8 mouse cellular contexts compared by ENCODE assay signal in the genomic region with DNA sequence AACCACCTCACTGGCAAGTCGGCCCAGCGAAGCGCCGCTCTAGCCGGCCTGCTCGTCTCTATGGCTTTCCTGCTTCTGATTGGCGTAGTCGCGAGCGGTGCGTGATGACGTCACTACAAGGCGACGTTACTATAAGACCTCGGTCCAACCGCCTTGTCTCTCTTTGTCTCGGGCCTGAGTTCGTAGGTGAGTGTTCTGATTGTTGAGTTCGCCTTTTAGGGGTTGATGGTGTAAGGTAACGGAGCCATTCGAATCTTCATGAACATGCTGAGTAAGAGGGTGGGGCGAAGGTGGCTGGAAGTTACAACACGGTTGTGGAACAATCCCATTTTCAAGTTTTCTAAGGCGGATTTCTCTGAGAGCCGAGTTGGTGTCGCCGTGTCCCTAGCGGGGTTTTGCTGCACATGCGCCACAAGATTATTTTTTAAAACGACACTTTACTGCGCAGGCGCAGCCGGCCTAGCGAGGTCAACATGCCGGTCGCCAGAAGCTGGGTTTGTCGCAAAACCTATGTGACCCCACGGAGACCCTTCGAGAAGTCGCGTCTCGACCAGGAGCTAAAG. TPM values are rescaled to one million over a fixed set of nuclear protein-coding genes. Genes with fewer than 3 reads are reported as not detected.
DNase-seq lines count a peak whose midpoint lies in the region; ATAC-seq and TF ChIP-seq lines count a peak whose summit lies in the region.

A gene (plus strand): TSS at position 115 of the 563 bp plus-strand sequence.

- peak within 1 kb of the TSS; percentile 84 for H3K4me3 ChIP-seq in ES-Bruce4 (ENCODE audit: low read depth, low read length)
- H3K4me3 ChIP-seq in forebrain, embryonic 13.5 days, result peak within 1 kb of the TSS; percentile 87
- peak within 1 kb of the TSS; percentile 74 for H3K4me3 ChIP-seq in liver, postnatal 0 days (ENCODE audit: low read depth, low read length)
- H3K4me3 ChIP-seq in neural tube, embryonic 14.5 days (ENCODE audit: low read depth, low read length), result peak within 1 kb of the TSS; percentile 69

- TF ChIP-seq EP300 in ES-Bruce4 (IDR thresholded peaks at IDR 0.05; ENCODE audit: insufficient read depth, low read depth, low read length), result no peak
- TF ChIP-seq EP300 in liver, postnatal 0 days (IDR thresholded peaks at IDR 0.05; ENCODE audit: low read depth), result peak; percentile 72

- H3K9me3 ChIP-seq in ES-Bruce4 (replicated peaks; ENCODE audit: control insufficient read depth, insufficient read depth, low read length, poor library complexity, severe bottlenecking), result no peaks in the 10 kb centered on the region
- no peaks in the 10 kb centered on the region for H3K9me3 ChIP-seq in forebrain, embryonic 13.5 days (replicated peaks)
- H3K9me3 ChIP-seq in liver, postnatal 0 days (ENCODE audit: low read length), result no peaks in the 10 kb centered on the region
- no peaks in the 10 kb centered on the region for H3K9me3 ChIP-seq in neural tube, embryonic 14.5 days (ENCODE audit: control insufficient read depth, low read length)

- H3K4me2 ChIP-seq in forebrain, embryonic 13.5 days, result peak within 1 kb of the TSS; percentile 96
- H3K4me2 ChIP-seq in liver, postnatal 0 days (ENCODE audit: low read depth, low read length), result peak within 1 kb of the TSS; percentile 82
- H3K4me2 ChIP-seq in neural tube, embryonic 14.5 days (ENCODE audit: low read depth, low read length), result peak within 1 kb of the TSS; percentile 96

- DNase-seq in heart, postnatal 10 days, result peak; percentile 98
- peak; percentile 80 for DNase-seq in large intestine, adult 2 months (ENCODE audit: low read depth, low spot score)
- DNase-seq in liver, postnatal 0 days, result peak; percentile 96
- peak; percentile 96 for DNase-seq in testis, postnatal 10 days (ENCODE audit: low spot score)

- WGBS in forebrain, embryonic 13.5 days, result 1% methylated on average over 42 of the region's 42 CpGs
- WGBS in large intestine, adult 2 months, result under 1% methylated on average over 42 of the region's 42 CpGs
- 2% methylated on average over 42 of the region's 42 CpGs for WGBS in liver, postnatal 0 days (ENCODE audit: insufficient replicate concordance)
- WGBS in neural tube, embryonic 14.5 days, result 1% methylated on average over 42 of the region's 42 CpGs

- H3K27ac ChIP-seq in ES-Bruce4 (ENCODE audit: insufficient read depth, low read length), result peak within 1 kb of the TSS; percentile 80
- peak within 1 kb of the TSS; percentile 90 for H3K27ac ChIP-seq in forebrain, embryonic 13.5 days
- peak within 1 kb of the TSS; percentile 93 for H3K27ac ChIP-seq in liver, postnatal 0 days (ENCODE audit: low read depth)
- H3K27ac ChIP-seq in neural tube, embryonic 14.5 days (ENCODE audit: low read depth, low read length), result peak within 1 kb of the TSS; percentile 93

- H3K4me1 ChIP-seq in ES-Bruce4 (ENCODE audit: control insufficient read depth, insufficient read depth, low read length), result no peaks in the 10 kb centered on the region
- peaks cover 22% of the 10 kb centered on the region for H3K4me1 ChIP-seq in forebrain, embryonic 13.5 days
- peaks cover 11% of the 10 kb centered on the region for H3K4me1 ChIP-seq in liver, postnatal 0 days (ENCODE audit: insufficient read depth)
- H3K4me1 ChIP-seq in neural tube, embryonic 14.5 days (ENCODE audit: control insufficient read depth, insufficient read depth, low read length), result peaks cover 20% of the 10 kb centered on the region

- intact Hi-C loops in heart, postnatal 10 days (cut with DNase I), result loop anchor here (5.0 kb wide), 1 partner anchor 37 kb away; a partner anchor contains a TSS

- TF ChIP-seq CTCF in ES-Bruce4 (IDR thresholded peaks at IDR 0.05; ENCODE audit: low read depth, low read length), result no peak
- peak; percentile 30 for TF ChIP-seq CTCF in liver, postnatal 0 days (IDR thresholded peaks at IDR 0.05; ENCODE audit: low read depth)

- peak; percentile 100 for TF ChIP-seq POLR2A in ES-Bruce4 (IDR thresholded peaks at IDR 0.05; ENCODE audit: insufficient read depth, low read length)

- ATAC-seq in cerebellum, adult (ENCODE audit: insufficient number of reproducible peaks, low FRiP score, low TSS enrichment), result peak; percentile 93
- peak; percentile 96 for ATAC-seq in forebrain, embryonic 13.5 days
- ATAC-seq in liver, postnatal 0 days, result peak; percentile 93
- peak; percentile 96 for ATAC-seq in neural tube, embryonic 14.5 days (ENCODE audit: low read depth)

- H3K27me3 ChIP-seq in ES-Bruce4 (ENCODE audit: control insufficient read depth, insufficient read depth, low read length, poor library complexity, severe bottlenecking), result no peaks in the 10 kb centered on the region
- H3K27me3 ChIP-seq in forebrain, embryonic 13.5 days, result no peaks in the 10 kb centered on the region
- no peaks in the 10 kb centered on the region for H3K27me3 ChIP-seq in liver, postnatal 0 days (ENCODE audit: insufficient read depth, low read length)
- no peaks in the 10 kb centered on the region for H3K27me3 ChIP-seq in neural tube, embryonic 14.5 days (ENCODE audit: control insufficient read depth, insufficient read depth, low read length)

- peak within 1 kb of the TSS; percentile 92 for H3K9ac ChIP-seq in ES-Bruce4 (ENCODE audit: low read depth, poor library complexity, severe bottlenecking)
- peak within 1 kb of the TSS; percentile 91 for H3K9ac ChIP-seq in forebrain, embryonic 13.5 days
- peak within 1 kb of the TSS; percentile 72 for H3K9ac ChIP-seq in liver, postnatal 0 days (replicated peaks)
- H3K9ac ChIP-seq in neural tube, embryonic 14.5 days (replicated peaks; ENCODE audit: low read depth, low read length), result peak within 1 kb of the TSS; percentile 75

- peaks cover 52% of the 10 kb centered on the region for H3K36me3 ChIP-seq in ES-Bruce4 (ENCODE audit: control insufficient read depth, insufficient read depth, low read length, poor library complexity, severe bottlenecking)
- peaks cover 55% of the 10 kb centered on the region for H3K36me3 ChIP-seq in forebrain, embryonic 13.5 days (ENCODE audit: poor library complexity, severe bottlenecking)
- H3K36me3 ChIP-seq in liver, postnatal 0 days (replicated peaks; ENCODE audit: insufficient read depth, low read length), result peaks cover 35% of the 10 kb centered on the region
- H3K36me3 ChIP-seq in neural tube, embryonic 14.5 days (ENCODE audit: control insufficient read depth, insufficient read depth, low read length), result peaks cover 29% of the 10 kb centered on the region

RNA-seq across cellular contexts. Expression of the gene that starts here (rescaled TPM):
- 1,660 and 1,729 TPM in 2 replicates for polyA plus RNA-seq in ES-Bruce4 (2011; ENCODE audit: insufficient read depth, insufficient read length, low read depth, missing spikeins)
- 1,199 and 1,336 TPM in 2 replicates for polyA plus RNA-seq in forebrain, embryonic 13.5 days (2015; fragmentation: Nextera tagmentation; extraction: Ambion mirVana)
- total RNA-seq in heart, postnatal 10 days (2021), result 100 to 1,000 TPM; 812 to 873 TPM
- polyA plus RNA-seq in large intestine, adult 2 months (2012; rRNA removed), result 1,977 and 2,102 TPM in 2 replicates
- 859 and 872 TPM in 2 replicates for polyA plus RNA-seq in liver, postnatal 0 days (2015; fragmentation: Nextera tagmentation; extraction: Ambion mirVana)
- polyA plus RNA-seq in neural tube, embryonic 14.5 days (2014; fragmentation: Nextera tagmentation; extraction: Ambion mirVana), result 703 and 810 TPM in 2 replicates

Comparison
In these comparisons a context has a peak if more than half of its experiments do, and no peak if none do; other contexts are left out.
1. Peak in every context shown above with its lines: DNase-seq, ATAC-seq, H3K4me3 ChIP-seq and H3K27ac ChIP-seq.